Mouse (Mus musculus) kidney, postnatal 0 days (tissue): Measurements from ENCODE around the gene Pde12. TPM values are rescaled to one million over a fixed set of nuclear protein-coding genes. Genes with fewer than 3 reads are reported as not detected.

Source experiments
- ATAC-seq: fragments of 200-750 bp; cut with Nextera tagmentation; replicated peaks from 2 replicates; pipeline ENCODE4 v1.8.0; 2017; ENCODE audit warnings: low read depth, moderate number of reproducible peaks, moderate TSS enrichment, moderate library complexity; ENCODE audit not compliant: low FRiP score
- DNase-seq: peaks from one replicate; pipeline ENCODE4 v3.0.0-alpha.2; 2016; ENCODE audit warnings: low spot score
- H3K27ac ChIP-seq: fragments of 300-500 bp; sonication (generic); 2 replicates; pipeline ENCODE4 v1.5.1; 2014; ENCODE audit warnings: mild to moderate bottlenecking
- H3K27me3 ChIP-seq: fragments of 300-500 bp; sonication (generic); 2 replicates; pipeline ENCODE4 v1.6.1; 2014; ENCODE audit warnings: low read length, mixed read lengths; ENCODE audit not compliant: insufficient read depth
- H3K36me3 ChIP-seq: fragments of 300-500 bp; sonication (generic); 2 replicates; pipeline ENCODE4 v1.6.1; 2014; ENCODE audit warnings: low read length, mixed read lengths; ENCODE audit not compliant: insufficient read depth
- H3K4me1 ChIP-seq: fragments of 300-500 bp; sonication (generic); replicated peaks from 2 replicates; pipeline ENCODE4 v1.6.1; 2014; ENCODE audit warnings: antibody characterized with exemption, low read length, mixed read lengths; ENCODE audit not compliant: insufficient read depth
- H3K4me2 ChIP-seq: fragments of 300-500 bp; sonication (generic); 2 replicates; pipeline ENCODE4 v1.6.1; 2014; ENCODE audit warnings: mild to moderate bottlenecking, low read length, moderate library complexity, mixed read lengths
- H3K4me3 ChIP-seq: fragments of 300-500 bp; sonication (generic); replicated peaks from 2 replicates; pipeline ENCODE4 v1.5.1; 2014; ENCODE audit warnings: low read depth, low read length
- H3K9ac ChIP-seq: fragments of 300-500 bp; sonication (generic); 2 replicates; pipeline ENCODE4 v1.6.1; 2014; ENCODE audit warnings: low read depth, low read length
- H3K9me3 ChIP-seq: fragments of 300-500 bp; sonication (generic); replicated peaks from 2 replicates; pipeline ENCODE4 v1.6.1; 2016; ENCODE audit warnings: low read length, inconsistent platforms, mixed read lengths
- CTCF ChIP-seq: IDR thresholded peaks from 2 replicates; pipeline ENCODE4 v1.5.1; 2016; ENCODE audit warnings: antibody characterized with exemption, low read depth, mild to moderate bottlenecking, moderate library complexity
- WGBS: fragments of 180-500 bp; shearing (Covaris S2); extraction: QIAGEN DNeasy Blood & Tissue Kit; methylation state at CpG from one replicate; pipeline ENCODE4 v1.1.7; 2014; 5-methylcytosine and 5-hydroxymethylcytosine counted together
- polyA plus RNA-seq: library from polyadenylated mRNA; unstranded; fragments of >200 nt; fragmentation: Nextera tagmentation; extraction: Ambion mirVana; gene quantifications from 2 replicates; pipeline ENCODE4 v1.2.1, GENCODE M21; 2015

Gene Pde12
- polyA plus RNA-seq, 1 experiment from 2014 or later = 9.2 TPM

- Histone ChIP-seq H3K4me1 (peaks cover 10% of the 10 kb centered on the region; the same call in 1 of the 2 replicates), H3K27me3 (no peaks in the 10 kb centered on the region), H3K4me3 (peak overlapping the region; percentile 90), H3K27ac (peak overlapping the region; percentile 95; the same call in 1 of the 2 replicates), H3K36me3 (peaks cover 13% of the 10 kb centered on the region; the same call in 1 of the 2 replicates), H3K9ac (peak overlapping the region; percentile 86), H3K9me3 (no peaks in the 10 kb centered on the region), H3K4me2 (peak overlapping the region; percentile 99)
- DNase-seq (no peak), ATAC-seq (no peak)
- 19% methylated on average over 6 of the region's 6 CpGs for WGBS
- TF ChIP-seq CTCF = no peak
Measured at GRCm38 (mm10) chr14:26667991-26668370, 1.7 kb downstream of the Pde12 start.

- H3K4me2 ChIP-seq = no peak overlapping the region
- no peaks in the 10 kb centered on the region for H3K9me3 ChIP-seq
- H3K36me3 ChIP-seq = peaks cover 16% of the 10 kb centered on the region; the same call in 1 of the 2 replicates
- H3K4me3 ChIP-seq = no peak overlapping the region
- no peaks in the 10 kb centered on the region for H3K27me3 ChIP-seq
- WGBS = 92% methylated on average over 2 of the region's 2 CpGs
- ATAC-seq (no peak), DNase-seq (no peak)
- no peak for TF ChIP-seq CTCF
- no peak overlapping the region for H3K27ac ChIP-seq
- H3K9ac ChIP-seq = no peak overlapping the region
- H3K4me1 ChIP-seq = peaks cover 10% of the 10 kb centered on the region; the same call in 1 of the 2 replicates
Measured at GRCm38 (mm10) chr14:26663851-26664250, 5.8 kb downstream of the Pde12 start.

GRCm38 (mm10) chr14:26662488-26662887, 7.2 kb downstream of the Pde12 start:
- Histone ChIP-seq H3K4me1 (0 out of 2 replicates have a peak, but pooled peaks cover 5% of the 10 kb centered on the region), H3K36me3 (peaks cover 16% of the 10 kb centered on the region; the same call in 1 of the 2 replicates), H3K9ac (no peak overlapping the region), H3K4me2 (no peak overlapping the region), H3K4me3 (no peak overlapping the region), H3K27ac (no peak overlapping the region), H3K27me3 (no peaks in the 10 kb centered on the region), H3K9me3 (no peaks in the 10 kb centered on the region)
- 89% methylated on average over 2 of the region's 2 CpGs for WGBS
- TF ChIP-seq CTCF = no peak
- DNase-seq = no peak
- no peak for ATAC-seq

DNA sequence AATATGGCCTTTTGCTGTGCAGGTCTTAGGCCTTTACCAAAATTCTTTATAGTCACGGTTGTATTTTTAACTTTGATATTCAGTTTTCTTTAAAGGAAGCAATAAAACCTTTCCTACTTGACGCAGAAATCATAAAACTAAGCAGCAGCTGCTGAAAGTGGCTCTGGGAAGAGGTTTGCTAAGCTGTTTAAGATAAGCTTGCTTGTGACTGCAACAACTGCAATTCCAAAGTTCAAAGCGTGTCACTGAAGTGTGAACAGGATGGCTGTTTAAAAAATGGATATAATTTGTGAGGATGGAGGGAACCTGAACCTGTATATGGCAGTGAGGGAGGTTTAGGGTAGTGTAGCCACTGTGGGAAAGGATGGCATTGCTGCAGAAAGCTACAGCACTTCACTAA, 7.7 kb downstream of the Pde12 start:
- Histone ChIP-seq H3K36me3 (peaks cover 20% of the 10 kb centered on the region), H3K27me3 (no peaks in the 10 kb centered on the region), H3K9me3 (no peaks in the 10 kb centered on the region), H3K4me2 (no peak overlapping the region), H3K4me1 (0 out of 2 replicates have a peak, but pooled peaks cover 2% of the 10 kb centered on the region), H3K9ac (no peak overlapping the region), H3K4me3 (no peak overlapping the region), H3K27ac (no peak overlapping the region)
- DNase-seq = no peak
- WGBS = 48% methylated on average over 3 of the region's 3 CpGs
- ATAC-seq = no peak
- no peak for TF ChIP-seq CTCF

- H3K27me3 ChIP-seq = no peaks in the 10 kb centered on the region
- no peak overlapping the region for H3K27ac ChIP-seq
- TF ChIP-seq CTCF = no peak
- no peak overlapping the region for H3K4me3 ChIP-seq
- DNase-seq = no peak
- 89% methylated on average over 1 of the region's 1 CpGs for WGBS
- peaks cover 23% of the 10 kb centered on the region for H3K36me3 ChIP-seq
- H3K4me2 ChIP-seq = no peak overlapping the region
- no peak for ATAC-seq
- H3K9me3 ChIP-seq = no peaks in the 10 kb centered on the region
- H3K4me1 ChIP-seq = no peaks in the 10 kb centered on the region
- H3K9ac ChIP-seq = no peak overlapping the region
Measured at GRCm38 (mm10) chr14:26660233-26660632, 9.4 kb downstream of the Pde12 start.

DNA sequence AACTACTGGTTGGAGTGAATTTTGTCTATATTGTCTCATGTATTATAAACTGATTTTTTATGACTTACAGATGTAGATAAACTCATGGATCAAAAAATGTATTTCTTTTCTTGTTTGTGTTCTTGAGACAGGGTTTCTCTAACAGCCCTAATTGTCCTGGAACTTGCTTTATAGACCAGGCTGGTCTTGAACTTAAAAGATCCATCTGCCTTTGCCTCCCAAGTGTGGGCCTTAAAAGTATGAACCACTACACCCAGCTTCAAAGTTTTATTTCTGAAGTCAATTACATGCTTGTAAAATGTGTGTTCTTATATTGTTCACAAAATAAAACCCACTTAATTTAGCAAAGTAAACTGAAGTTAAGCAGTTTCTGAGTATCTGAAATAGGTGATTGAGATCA, 11.5 kb downstream of the Pde12 start:
- Histone ChIP-seq H3K36me3 (peaks cover 36% of the 10 kb centered on the region), H3K27me3 (no peaks in the 10 kb centered on the region), H3K4me2 (no peak overlapping the region), H3K4me3 (no peak overlapping the region), H3K4me1 (no peaks in the 10 kb centered on the region), H3K9me3 (no peaks in the 10 kb centered on the region), H3K27ac (no peak overlapping the region), H3K9ac (no peak overlapping the region)
- no peak for TF ChIP-seq CTCF
- ATAC-seq = no peak
- no peak for DNase-seq

DNA sequence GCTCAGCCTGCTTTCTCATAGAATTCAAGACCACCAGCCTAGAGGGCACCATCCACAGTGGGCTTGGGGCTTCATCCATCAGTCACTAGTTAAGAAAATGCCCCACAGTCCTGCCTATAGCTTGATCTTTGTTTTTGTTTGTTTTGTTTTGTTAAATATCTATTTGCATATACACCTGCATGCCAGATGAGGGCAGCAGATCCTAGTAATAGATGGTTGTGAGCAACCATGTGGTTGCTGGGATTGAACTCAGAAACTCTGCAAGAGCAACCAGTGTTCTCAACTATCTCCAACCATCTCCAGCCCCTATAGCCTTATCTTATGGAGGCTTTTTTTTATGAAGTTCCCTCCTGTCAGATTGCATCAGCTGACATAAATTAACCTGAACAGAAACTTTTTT, 17.8 kb downstream of the Pde12 start:
- Histone ChIP-seq H3K9me3 (no peaks in the 10 kb centered on the region), H3K4me1 (no peaks in the 10 kb centered on the region), H3K27me3 (no peaks in the 10 kb centered on the region), H3K9ac (no peak overlapping the region), H3K36me3 (peaks cover 45% of the 10 kb centered on the region), H3K4me3 (no peak overlapping the region), H3K4me2 (no peak overlapping the region), H3K27ac (no peak overlapping the region)
- peak; percentile 33 for DNase-seq
- peak; percentile 61 for TF ChIP-seq CTCF
- ATAC-seq = no peak
